In the genomic region with DNA sequence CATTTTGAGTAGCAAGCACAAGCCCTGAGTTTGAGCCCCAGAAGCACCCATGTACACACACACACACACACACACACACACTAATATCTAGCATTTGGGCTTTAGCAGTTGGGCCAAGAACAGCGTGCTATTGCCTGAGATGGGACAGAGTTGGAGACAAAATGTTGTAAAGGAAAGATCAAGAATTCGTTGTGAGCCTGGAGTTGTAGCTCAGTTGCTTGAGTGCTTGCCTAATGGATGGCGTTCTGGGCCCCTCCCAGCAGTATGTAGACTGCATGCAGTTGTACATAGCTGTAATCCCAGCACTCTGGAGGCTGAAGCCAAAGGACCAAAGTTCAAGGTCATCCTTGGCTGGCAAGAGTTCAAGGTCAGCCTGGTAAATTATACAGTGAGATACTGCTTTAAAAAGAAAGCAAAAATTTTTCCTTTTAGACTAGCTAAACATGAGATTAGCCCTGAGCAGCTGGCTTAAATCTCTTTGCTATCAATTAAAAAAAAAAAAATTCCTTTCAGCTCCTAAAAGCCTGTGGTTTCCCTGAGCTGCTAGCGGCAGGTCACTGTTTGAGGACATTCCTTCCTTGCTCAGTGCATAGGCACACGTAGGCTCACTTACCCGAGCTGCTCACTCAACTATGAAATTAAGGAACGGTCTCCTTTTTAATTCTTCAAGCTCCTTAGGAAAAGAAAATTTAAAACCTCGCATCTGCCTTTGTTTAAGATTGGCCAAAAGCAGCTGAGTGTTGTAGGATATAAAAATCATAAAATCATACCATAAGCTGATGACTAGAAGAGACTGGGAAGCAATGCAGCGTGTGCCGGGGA, we compare ENCODE assay signal across 9 mouse cellular contexts.
DNase-seq lines count a peak whose midpoint lies in the region; ATAC-seq lines count a peak whose summit lies in the region.
"Had no signal": no experiment of that assay in that cellular context is flagged by ENCODE, and none has a peak within 500 bp of the region (broad histone marks: within the 10 kb centered on the region; RNA-seq: fewer than 3 reads in every experiment).

No protein-coding gene starts in this region.

- peak overlapping the region; percentile 27 for H3K4me2 ChIP-seq in hindbrain, embryonic 14.5 days (replicated peaks)

- H3K27me3 ChIP-seq in hindbrain, embryonic 14.5 days (ENCODE audit: control insufficient read depth, insufficient read depth, low read length), result no peaks in the 10 kb centered on the region

- 0 out of 2 replicates have a peak overlapping the region, but pooled peaks have one; percentile 7 for H3K9ac ChIP-seq in hindbrain, embryonic 14.5 days

- H3K4me1 ChIP-seq in hindbrain, embryonic 14.5 days (replicated peaks; ENCODE audit: control insufficient read depth, insufficient read depth, low read length), result peaks cover 33% of the 10 kb centered on the region

- no peak for ATAC-seq in hindbrain, embryonic 14.5 days (ENCODE audit: low FRiP score)

- H3K9me3 ChIP-seq in hindbrain, embryonic 14.5 days (ENCODE audit: control insufficient read depth, low read length), result no peaks in the 10 kb centered on the region

- DNase-seq in cerebellum, postnatal 14 days, result peak; percentile 37 to 48
- DNase-seq in cerebellum, adult 11 months, result no peak
- peak; percentile 27 for DNase-seq in ZHBTc4 (ENCODE audit: low read depth, low spot score)
- DNase-seq in hindbrain, embryonic 14.5 days (ENCODE audit: low spot score), result no peak
- DNase-seq in lung, postnatal 25 days (ENCODE audit: low spot score), result peak; percentile 26
- no peak for DNase-seq in thymus, postnatal 36 days
- no peak for DNase-seq in urinary bladder, adult 18-20 months (ENCODE audit: low spot score in 2 of 2)
- no peak for DNase-seq in cerebellum, adult 9-10 months

- H3K27ac ChIP-seq in hindbrain, embryonic 14.5 days, result peak overlapping the region; percentile 62

- H3K4me3 ChIP-seq in hindbrain, embryonic 14.5 days (replicated peaks; ENCODE audit: low read length), result no peak overlapping the region
- H3K4me3 ChIP-seq: erythroblast, embryonic 14.5 days had no signal

- no peaks in the 10 kb centered on the region; the same call in 1 of the 2 replicates for H3K36me3 ChIP-seq in hindbrain, embryonic 14.5 days (replicated peaks; ENCODE audit: control insufficient read depth, insufficient read depth)

- 42% methylated on average over 10 of the region's 10 CpGs for WGBS in hindbrain, embryonic 14.5 days

Comparison
In these comparisons a context has a peak if more than half of its experiments do, and no peak if none do; other contexts are left out.
1. DNase-seq: peak in cerebellum, postnatal 14 days (2 of 2), ZHBTc4 (single experiment) and lung, postnatal 25 days (single experiment); none in cerebellum, adult 11 months (single experiment), hindbrain, embryonic 14.5 days (single experiment), thymus, postnatal 36 days (0 of 2), urinary bladder, adult 18-20 months (0 of 2) and cerebellum, adult 9-10 months (single experiment).